Mouse (Mus musculus): ENCODE measurements around the gene Tmem45a2. TPM values are rescaled to one million over a fixed set of nuclear protein-coding genes. Genes with fewer than 3 reads are reported as not detected.

The Tmem45a2 gene
- total RNA-seq, 2 experiments from 2014 or later, result not detected

Other genes starting within 250 kb of the Tmem45a2 start
- gene Tmem45a, start 185.2 kb downstream of the Tmem45a2 start, total RNA-seq (2021), result 1 to 10 TPM; 5.7 to 8.3 TPM
- not detected for gene Lnp1, start 143.3 kb downstream of the Tmem45a2 start, total RNA-seq (2021)
- 10 to 100 TPM; 59.8 to 62.8 TPM for gene Tomm70a, start 50.3 kb upstream of the Tmem45a2 start, total RNA-seq (2021)
- gene Nit2, start 96.0 kb upstream of the Tmem45a2 start, total RNA-seq (2021), result 10 to 100 TPM; 27.7 to 29.0 TPM
- 10 to 100 TPM; 33.4 to 33.8 TPM for gene Tbc1d23, start 160.1 kb upstream of the Tmem45a2 start, total RNA-seq (2021)
- gene Tmem30c, start 221.5 kb upstream of the Tmem45a2 start, total RNA-seq (2021), result not detected

Data from heart, postnatal 4 days (tissue).